Mouse (Mus musculus) midbrain, embryonic 14.5 days (tissue): ENCODE data around the gene Flt3. TPM values are rescaled to one million over a fixed set of nuclear protein-coding genes. Genes with fewer than 3 reads are reported as not detected.

Experiments used
- ATAC-seq: fragments of 200-750 bp; cut with Nextera tagmentation; 2 replicates; pipeline ENCODE4 v1.8.0; 2017; ENCODE audit warnings: moderate number of reproducible peaks, moderate library complexity; ENCODE audit not compliant: low FRiP score, low TSS enrichment
- DNase-seq: peaks from one replicate; pipeline ENCODE4 v3.0.0-alpha.2; 2015
- H3K27ac ChIP-seq: fragments of 300-500 bp; sonication (generic); replicated peaks from 2 replicates; pipeline ENCODE4 v1.5.1; 2014; ENCODE audit warnings: mild to moderate bottlenecking, low read depth, low read length, moderate library complexity
- H3K27me3 ChIP-seq: fragments of 300-500 bp; sonication (generic); 2 replicates; pipeline ENCODE4 v1.6.1; 2014; ENCODE audit warnings: low read length, control low read depth, mixed read lengths; ENCODE audit not compliant: control insufficient read depth, insufficient read depth
- H3K36me3 ChIP-seq: fragments of 300-500 bp; sonication (generic); 2 replicates; pipeline ENCODE4 v1.6.1; 2014; ENCODE audit warnings: low read length, control low read depth; ENCODE audit not compliant: control insufficient read depth, insufficient read depth
- H3K4me1 ChIP-seq: fragments of 300-500 bp; sonication (generic); 2 replicates; pipeline ENCODE4 v1.6.1; 2014; ENCODE audit warnings: mild to moderate bottlenecking, antibody characterized with exemption, low read length, control low read depth; ENCODE audit not compliant: control insufficient read depth, insufficient read depth
- H3K4me2 ChIP-seq: fragments of 300-500 bp; sonication (generic); 2 replicates; pipeline ENCODE4 v1.6.1; 2014; ENCODE audit warnings: mild to moderate bottlenecking, low read length, moderate library complexity
- H3K4me3 ChIP-seq: fragments of 300-500 bp; sonication (generic); replicated peaks from 2 replicates; pipeline ENCODE4 v1.5.1; 2014; ENCODE audit warnings: low read depth, low read length
- H3K9ac ChIP-seq: fragments of 300-500 bp; sonication (generic); replicated peaks from 2 replicates; pipeline ENCODE4 v1.6.1; 2014; ENCODE audit warnings: mild to moderate bottlenecking, low read length, moderate library complexity
- H3K9me3 ChIP-seq: fragments of 300-500 bp; sonication (generic); 2 replicates; pipeline ENCODE4 v1.6.1; 2016; ENCODE audit warnings: low read length, control low read depth, mixed read lengths; ENCODE audit not compliant: control insufficient read depth
- WGBS: fragments of 180-500 bp; shearing (Covaris S2); extraction: QIAGEN DNeasy Blood & Tissue Kit; methylation state at CpG from one replicate; pipeline ENCODE4 v1.1.7; 2014; 5-methylcytosine and 5-hydroxymethylcytosine counted together
- polyA plus RNA-seq: library from polyadenylated mRNA; unstranded; fragments of >200 nt; fragmentation: Nextera tagmentation; extraction: Ambion mirVana; gene quantifications from 2 replicates; pipeline ENCODE4 v1.2.1, GENCODE M21; 2014

Gene Flt3
- polyA plus RNA-seq, 1 experiment from 2014 or later = 0.34 TPM

- Histone ChIP-seq H3K4me2 (no peak overlapping the region), H3K9ac (no peak overlapping the region), H3K9me3 (no peaks in the 10 kb centered on the region), H3K4me1 (no peaks in the 10 kb centered on the region), H3K4me3 (no peak overlapping the region), H3K27ac (no peak overlapping the region), H3K36me3 (no peaks in the 10 kb centered on the region), H3K27me3 (no peaks in the 10 kb centered on the region)
- DNase-seq (peak; percentile 64), ATAC-seq (no peak)
- WGBS = 40% methylated on average over 2 of the region's 2 CpGs
Observed at GRCm38 (mm10) chr5:147331547-147331946, 68.7 kb downstream of the Flt3 start.

- no peak for ATAC-seq
- Histone ChIP-seq H3K4me1 (no peaks in the 10 kb centered on the region), H3K36me3 (no peaks in the 10 kb centered on the region), H3K27me3 (no peaks in the 10 kb centered on the region), H3K27ac (no peak overlapping the region), H3K9ac (no peak overlapping the region), H3K4me2 (no peak overlapping the region), H3K9me3 (no peaks in the 10 kb centered on the region), H3K4me3 (no peak overlapping the region)
- no peak for DNase-seq
- 83% methylated on average over 11 of the region's 11 CpGs for WGBS
Observed at GRCm38 (mm10) chr5:147329946-147330345, 70.3 kb downstream of the Flt3 start.

- DNase-seq (no peak), ATAC-seq (no peak)
- Histone ChIP-seq H3K9ac (no peak overlapping the region), H3K4me1 (no peaks in the 10 kb centered on the region), H3K9me3 (no peaks in the 10 kb centered on the region), H3K27me3 (peaks cover 5% of the 10 kb centered on the region; the same call in 1 of the 2 replicates), H3K27ac (no peak overlapping the region), H3K4me2 (no peak overlapping the region), H3K36me3 (no peaks in the 10 kb centered on the region), H3K4me3 (no peak overlapping the region)
- WGBS = 88% methylated on average over 5 of the region's 5 CpGs
Observed at GRCm38 (mm10) chr5:147327636-147328035, 72.7 kb downstream of the Flt3 start.

- H3K27ac ChIP-seq = no peak overlapping the region
- H3K36me3 ChIP-seq = no peaks in the 10 kb centered on the region
- ATAC-seq (no peak), DNase-seq (no peak)
- no peak overlapping the region for H3K4me2 ChIP-seq
- no peaks in the 10 kb centered on the region for H3K4me1 ChIP-seq
- H3K9ac ChIP-seq = no peak overlapping the region
- H3K27me3 ChIP-seq = peaks cover 21% of the 10 kb centered on the region
- H3K4me3 ChIP-seq = no peak overlapping the region
- WGBS = 72% methylated on average over 11 of the region's 11 CpGs
- no peaks in the 10 kb centered on the region for H3K9me3 ChIP-seq
Observed at GRCm38 (mm10) chr5:147325931-147326330, 74.4 kb downstream of the Flt3 start.

GRCm38 (mm10) chr5:147323237-147323917 is 76.9 kb downstream of the Flt3 start:
- Histone ChIP-seq H3K9ac (no peak overlapping the region), H3K4me1 (no peaks in the 10 kb centered on the region), H3K4me3 (no peak overlapping the region), H3K9me3 (no peaks in the 10 kb centered on the region), H3K4me2 (no peak overlapping the region), H3K27ac (no peak overlapping the region), H3K36me3 (no peaks in the 10 kb centered on the region), H3K27me3 (peaks cover 36% of the 10 kb centered on the region)
- DNase-seq = peak; percentile 83
- 23% methylated on average over 17 of the region's 17 CpGs for WGBS
- ATAC-seq = no peak; the same call in 1 of the 2 replicates

GRCm38 (mm10) chr5:147322183-147322582 is 78.1 kb downstream of the Flt3 start, which contains the start of gene Urad:
Gene Urad, minus strand, starts transcription at chr5:147322440.
- Histone ChIP-seq H3K36me3 (no peaks in the 10 kb centered on the region), H3K9me3 (no peaks in the 10 kb centered on the region), H3K9ac (no peak within 1 kb of the TSS), H3K27me3 (peaks cover 48% of the 10 kb centered on the region), H3K4me3 (no peak within 1 kb of the TSS), H3K4me2 (no peak within 1 kb of the TSS), H3K4me1 (no peaks in the 10 kb centered on the region), H3K27ac (no peak within 1 kb of the TSS)
- 71% methylated on average over 8 of the region's 8 CpGs for WGBS
- ATAC-seq (no peak), DNase-seq (no peak)

GRCm38 (mm10) chr5:147319653-147320052 is 80.6 kb downstream of the Flt3 start:
- ATAC-seq = no peak
- Histone ChIP-seq H3K9ac (no peak overlapping the region), H3K9me3 (no peaks in the 10 kb centered on the region), H3K4me3 (no peak overlapping the region), H3K4me1 (no peaks in the 10 kb centered on the region), H3K4me2 (no peak overlapping the region), H3K27me3 (peaks cover 74% of the 10 kb centered on the region), H3K36me3 (no peaks in the 10 kb centered on the region), H3K27ac (no peak overlapping the region)
- DNase-seq = peak; percentile 93

- no peak overlapping the region for H3K4me2 ChIP-seq
- H3K36me3 ChIP-seq = no peaks in the 10 kb centered on the region
- no peak for DNase-seq
- H3K4me1 ChIP-seq = no peaks in the 10 kb centered on the region
- peaks cover 89% of the 10 kb centered on the region for H3K27me3 ChIP-seq
- WGBS = 24% methylated on average over 7 of the region's 7 CpGs
- H3K27ac ChIP-seq = no peak overlapping the region
- H3K9ac ChIP-seq = no peak overlapping the region
- ATAC-seq = no peak
- H3K9me3 ChIP-seq = no peaks in the 10 kb centered on the region
- H3K4me3 ChIP-seq = no peak overlapping the region
Observed at GRCm38 (mm10) chr5:147317991-147318390, 82.3 kb downstream of the Flt3 start.

- no peaks in the 10 kb centered on the region for H3K36me3 ChIP-seq
- 5% methylated on average over 7 of the region's 7 CpGs for WGBS
- ATAC-seq (no peak), DNase-seq (no peak)
- no peak overlapping the region for H3K4me2 ChIP-seq
- no peaks in the 10 kb centered on the region for H3K4me1 ChIP-seq
- no peak overlapping the region for H3K27ac ChIP-seq
- H3K9me3 ChIP-seq = no peaks in the 10 kb centered on the region
- H3K27me3 ChIP-seq = peaks cover 87% of the 10 kb centered on the region
- H3K4me3 ChIP-seq = no peak overlapping the region
- no peak overlapping the region for H3K9ac ChIP-seq
Observed at GRCm38 (mm10) chr5:147317321-147317720, 83.0 kb downstream of the Flt3 start.
